Mouse (Mus musculus): Measurements from ENCODE around the gene Nek3.
"Not testable (repeated sequence)": the region's sequence is repeated elsewhere in the genome, so short reads cannot be mapped to it uniquely, and the experiment has no call there.

The Nek3 gene

GRCm38 (mm10) chr8:22143764-22144491, 22.3 kb downstream of the Nek3 start:
- no peak for DNase-seq (ENCODE audit: low spot score)

- DNase-seq (ENCODE audit: low spot score): no peak
These were observed 23.6 kb downstream of the Nek3 start for GRCm38 (mm10) chr8:22142592-22142991.

- DNase-seq (ENCODE audit: low spot score): no peak
These were observed 24.3 kb downstream of the Nek3 start for GRCm38 (mm10) chr8:22141836-22142385.

- not testable (repeated sequence) for DNase-seq (ENCODE audit: low spot score)
These were observed 29.8 kb downstream of the Nek3 start for GRCm38 (mm10) chr8:22136462-22136861.

- no peak for DNase-seq (ENCODE audit: low spot score)
These were observed 31.5 kb downstream of the Nek3 start for GRCm38 (mm10) chr8:22134750-22135135.

GRCm38 (mm10) chr8:22134078-22134749, 32.0 kb downstream of the Nek3 start:
- DNase-seq (ENCODE audit: low spot score): no peak

GRCm38 (mm10) chr8:22132062-22132461, 34.2 kb downstream of the Nek3 start:
- peak; percentile 4 for DNase-seq (ENCODE audit: low spot score)

- peak; percentile 85 for DNase-seq (ENCODE audit: low spot score)
These were observed 41.7 kb downstream of the Nek3 start, which contains the start of gene Nek5 for GRCm38 (mm10) chr8:22124220-22125152. Nek5 (minus strand) TSS chr8:22125053.

GRCm38 (mm10) chr8:22107020-22107419, 59.2 kb downstream of the Nek3 start:
- no peak for DNase-seq (ENCODE audit: low spot score)

- peak; percentile 51 for DNase-seq (ENCODE audit: low spot score)
These were observed 74.7 kb downstream of the Nek3 start for GRCm38 (mm10) chr8:22091568-22091967.

- DNase-seq (ENCODE audit: low spot score): no peak
These were observed 77.0 kb downstream of the Nek3 start for GRCm38 (mm10) chr8:22089226-22089625.

GRCm38 (mm10) chr8:22079313-22080007, 86.8 kb downstream of the Nek3 start:
- no peak for DNase-seq (ENCODE audit: low spot score)

All from embryo, embryonic 10.5 days (tissue).